Mouse (Mus musculus) limb, embryonic 13.5 days (tissue): ENCODE measurements around the gene Akap11. TPM values are rescaled to one million over a fixed set of nuclear protein-coding genes. Genes with fewer than 3 reads are reported as not detected.

Experiments used
- ATAC-seq: fragments of 200-750 bp; cut with Nextera tagmentation; 2 replicates; pipeline ENCODE4 v1.8.0; 2017; ENCODE audit warnings: low read depth, moderate number of reproducible peaks, moderate TSS enrichment; ENCODE audit not compliant: low FRiP score
- H3K27ac ChIP-seq: fragments of 300-500 bp; sonication (generic); 2 replicates; pipeline ENCODE4 v1.5.1; 2015; ENCODE audit warnings: inconsistent platforms, mild to moderate bottlenecking, moderate library complexity
- H3K27me3 ChIP-seq: fragments of 300-500 bp; sonication (generic); 2 replicates; pipeline ENCODE4 v1.6.1; 2015; ENCODE audit warnings: mild to moderate bottlenecking, inconsistent platforms
- H3K36me3 ChIP-seq: fragments of 300-500 bp; sonication (generic); 2 replicates; pipeline ENCODE4 v1.6.1; 2015; ENCODE audit warnings: inconsistent platforms, mild to moderate bottlenecking, moderate library complexity
- H3K4me1 ChIP-seq: fragments of 300-500 bp; sonication (generic); 2 replicates; pipeline ENCODE4 v1.6.1; 2015; ENCODE audit warnings: inconsistent platforms
- H3K4me2 ChIP-seq: fragments of 300-500 bp; sonication (generic); replicated peaks from 2 replicates; pipeline ENCODE4 v1.6.1; 2015; ENCODE audit warnings: inconsistent platforms, mild to moderate bottlenecking, moderate library complexity
- H3K4me3 ChIP-seq: fragments of 300-500 bp; sonication (generic); 2 replicates; pipeline ENCODE4 v1.5.1; 2015; ENCODE audit warnings: moderate library complexity, mild to moderate bottlenecking, inconsistent platforms
- H3K9ac ChIP-seq: fragments of 300-500 bp; sonication (generic); 2 replicates; pipeline ENCODE4 v1.6.1; 2015; ENCODE audit warnings: mild to moderate bottlenecking, inconsistent platforms
- H3K9me3 ChIP-seq: fragments of 300-500 bp; sonication (generic); 2 replicates; pipeline ENCODE4 v1.6.1; 2016; ENCODE audit warnings: inconsistent platforms
- WGBS: fragments of 180-500 bp; shearing (Covaris S2); methylation state at CpG from one replicate; pipeline ENCODE4 v1.1.7; 2015; 5-methylcytosine and 5-hydroxymethylcytosine counted together
- polyA plus RNA-seq: library from polyadenylated mRNA; unstranded; fragments of >200 nt; fragmentation: Nextera tagmentation; extraction: Ambion mirVana; gene quantifications from 2 replicates; pipeline ENCODE4 v1.2.1, GENCODE M21; 2015

Akap11 gene
- polyA plus RNA-seq, 1 experiment from 2014 or later, result 25.7 TPM

DNA sequence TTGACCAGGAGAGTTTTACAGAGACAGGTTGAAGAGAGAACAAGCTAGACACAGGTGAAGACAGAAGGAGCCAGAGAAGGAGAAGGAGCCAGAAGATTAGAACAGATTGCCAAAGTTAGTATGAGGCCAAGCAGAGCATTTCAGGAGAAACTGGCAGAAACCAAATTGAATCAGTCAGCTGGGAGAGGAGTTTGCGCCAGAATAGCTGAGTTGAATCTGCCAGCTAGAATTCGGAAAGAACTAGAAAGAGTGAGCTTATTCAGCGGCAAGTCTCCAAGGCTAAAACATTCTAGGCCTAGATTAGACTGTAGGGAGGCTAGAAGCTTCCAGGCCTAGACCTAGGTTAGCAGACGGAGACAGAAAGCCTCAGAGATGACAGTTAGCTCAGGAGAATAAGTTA is 65.9 kb downstream of the Akap11 start:
- H3K4me1 ChIP-seq, result no peaks in the 10 kb centered on the region
- no peak for ATAC-seq
- no peak overlapping the region for H3K4me2 ChIP-seq

DNA sequence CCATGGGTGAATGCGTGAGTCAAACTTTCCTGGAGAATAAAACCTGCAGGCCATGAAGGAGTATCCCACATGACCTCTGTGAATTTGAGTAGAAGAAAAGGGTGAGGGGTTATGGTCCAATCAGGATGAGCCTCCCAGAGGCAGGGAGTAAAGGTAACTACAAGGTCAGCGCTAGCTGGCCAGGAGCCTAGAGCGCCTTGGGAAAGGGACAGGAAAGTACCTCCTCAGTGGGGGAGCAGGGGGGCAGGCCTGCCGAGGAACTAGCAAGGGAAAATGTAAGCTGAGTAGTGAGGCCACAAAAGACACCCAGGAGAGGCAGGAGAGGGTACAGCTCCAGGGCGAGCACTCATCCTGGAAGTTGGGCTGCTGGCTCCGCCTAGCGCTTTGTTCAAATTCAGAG is 67.6 kb downstream of the Akap11 start:
- Histone ChIP-seq H3K4me2 (no peak overlapping the region), H3K27ac (no peak overlapping the region), H3K9ac (no peak overlapping the region), H3K36me3 (no peaks in the 10 kb centered on the region), H3K4me1 (no peaks in the 10 kb centered on the region), H3K9me3 (no peaks in the 10 kb centered on the region), H3K27me3 (no peaks in the 10 kb centered on the region), H3K4me3 (no peak overlapping the region)
- WGBS, result 80% methylated on average over 7 of the region's 7 CpGs
- ATAC-seq, result no peak

More for the DNA sequence above, 65.9 kb downstream of the Akap11 start:
- no peak overlapping the region for H3K4me3 ChIP-seq
- H3K36me3 ChIP-seq, result no peaks in the 10 kb centered on the region
- H3K9ac ChIP-seq, result no peak overlapping the region
- no peak overlapping the region for H3K27ac ChIP-seq
- WGBS, result 93% methylated on average over 4 of the region's 4 CpGs
- H3K9me3 ChIP-seq, result no peaks in the 10 kb centered on the region
- no peaks in the 10 kb centered on the region for H3K27me3 ChIP-seq

DNA sequence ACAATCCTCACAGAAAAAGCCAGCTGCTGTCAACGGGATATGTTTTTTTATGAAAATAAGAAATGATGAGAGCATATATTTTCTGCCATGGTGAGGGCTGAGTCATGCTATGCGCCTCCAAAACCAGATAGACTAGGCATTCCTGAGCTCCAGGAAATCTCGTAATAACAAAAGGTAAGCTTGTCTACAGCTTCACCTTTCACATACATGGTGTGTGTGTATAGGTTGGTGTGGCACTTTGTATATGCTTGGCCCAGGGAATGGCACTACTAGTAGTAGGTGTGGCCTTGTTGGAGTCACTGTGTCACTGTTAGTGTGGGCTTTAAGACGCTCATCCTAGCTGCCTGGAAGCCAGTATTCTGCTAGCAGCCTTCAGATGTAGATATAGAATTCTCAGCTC is 68.6 kb downstream of the Akap11 start:
- H3K27me3 ChIP-seq, result no peaks in the 10 kb centered on the region

DNA sequence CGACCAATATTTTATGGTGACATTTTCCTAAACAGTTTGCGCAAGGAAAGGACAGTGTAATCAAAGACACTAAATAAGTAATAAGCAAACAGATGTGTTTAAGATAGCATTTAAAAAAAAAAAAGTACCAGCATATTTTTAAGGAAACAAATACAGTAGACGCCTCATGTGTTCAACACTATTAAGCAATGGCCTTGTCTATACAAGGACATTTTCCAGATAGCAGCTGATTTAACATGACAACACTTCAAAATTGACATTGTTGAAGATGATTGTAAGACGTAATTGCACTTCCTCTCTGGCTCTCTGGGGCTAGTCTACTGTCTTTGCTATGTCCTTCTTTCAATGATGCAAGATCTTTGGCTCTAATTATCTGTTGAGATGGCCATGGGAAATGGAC is 72.3 kb downstream of the Akap11 start:
- ATAC-seq, result no peak
- H3K4me2 ChIP-seq, result no peak overlapping the region
- WGBS, result 81% methylated on average over 4 of the region's 4 CpGs

More for the DNA sequence above, 68.6 kb downstream of the Akap11 start:
- Histone ChIP-seq H3K4me2 (no peak overlapping the region), H3K4me1 (no peaks in the 10 kb centered on the region), H3K9ac (no peak overlapping the region), H3K27ac (no peak overlapping the region), H3K4me3 (no peak overlapping the region), H3K9me3 (no peaks in the 10 kb centered on the region), H3K36me3 (no peaks in the 10 kb centered on the region)
- 86% methylated on average over 4 of the region's 4 CpGs for WGBS
- ATAC-seq, result no peak

DNA sequence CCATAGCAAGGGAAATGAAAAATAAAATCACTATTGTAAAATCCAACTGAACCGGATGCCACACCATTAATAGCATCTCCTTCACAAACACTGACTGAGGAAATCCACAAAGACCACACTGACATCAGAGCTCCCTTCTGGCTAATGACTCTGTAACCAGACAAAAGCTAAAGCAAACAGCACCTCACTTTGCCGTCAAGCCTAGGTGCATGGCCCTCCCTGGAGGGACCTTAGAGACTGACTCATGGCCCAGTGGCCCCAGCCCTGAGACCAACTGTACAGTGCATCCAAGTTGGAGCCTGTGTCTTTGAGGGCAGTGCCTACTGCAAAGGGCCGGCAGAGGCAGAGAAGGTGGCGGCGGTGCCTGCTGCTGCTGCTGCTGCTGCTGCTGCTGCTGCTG is 77.5 kb downstream of the Akap11 start:
- H3K9ac ChIP-seq, result no peak overlapping the region
- WGBS, result 71% methylated on average over 5 of the region's 5 CpGs
- H3K4me2 ChIP-seq, result no peak overlapping the region
- no peaks in the 10 kb centered on the region for H3K36me3 ChIP-seq
- H3K27me3 ChIP-seq, result no peaks in the 10 kb centered on the region
- ATAC-seq, result no peak; the same call in 1 of the 2 replicates
- H3K9me3 ChIP-seq, result no peaks in the 10 kb centered on the region
- no peak overlapping the region; the same call in 1 of the 2 replicates for H3K27ac ChIP-seq
- no peak overlapping the region for H3K4me3 ChIP-seq
- H3K4me1 ChIP-seq, result peaks cover 7% of the 10 kb centered on the region

More for the DNA sequence above, 72.3 kb downstream of the Akap11 start:
- H3K4me3 ChIP-seq, result no peak overlapping the region
- H3K36me3 ChIP-seq, result no peaks in the 10 kb centered on the region
- no peaks in the 10 kb centered on the region for H3K9me3 ChIP-seq
- H3K27ac ChIP-seq, result no peak overlapping the region
- H3K4me1 ChIP-seq, result peaks cover 4% of the 10 kb centered on the region
- no peaks in the 10 kb centered on the region for H3K27me3 ChIP-seq
- no peak overlapping the region for H3K9ac ChIP-seq

DNA sequence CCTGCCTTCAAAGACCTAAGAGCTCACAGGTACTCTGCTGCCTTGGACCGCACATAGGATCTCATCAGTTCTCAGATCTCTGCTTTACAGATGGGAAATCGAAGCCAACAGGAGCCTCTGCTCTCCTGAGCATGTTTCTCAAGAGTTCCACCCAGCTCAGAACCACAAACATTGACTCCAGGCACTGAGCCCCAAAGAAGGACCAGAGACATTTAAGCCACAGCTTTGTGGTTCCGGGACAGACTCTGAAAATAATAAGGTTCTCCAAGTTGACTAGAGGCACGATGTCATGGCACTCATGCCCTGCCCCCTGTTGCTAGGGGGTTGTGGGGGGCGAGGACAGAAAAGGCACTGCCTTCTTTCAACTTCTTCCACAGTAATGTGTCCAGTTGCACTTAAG is 77.9 kb downstream of the Akap11 start:
- Histone ChIP-seq H3K4me1 (peaks cover 7% of the 10 kb centered on the region), H3K36me3 (no peaks in the 10 kb centered on the region), H3K27me3 (no peaks in the 10 kb centered on the region), H3K4me2 (no peak overlapping the region), H3K9ac (no peak overlapping the region), H3K4me3 (no peak overlapping the region), H3K27ac (no peak overlapping the region), H3K9me3 (no peaks in the 10 kb centered on the region)
- ATAC-seq, result no peak
- 75% methylated on average over 5 of the region's 5 CpGs for WGBS

DNA sequence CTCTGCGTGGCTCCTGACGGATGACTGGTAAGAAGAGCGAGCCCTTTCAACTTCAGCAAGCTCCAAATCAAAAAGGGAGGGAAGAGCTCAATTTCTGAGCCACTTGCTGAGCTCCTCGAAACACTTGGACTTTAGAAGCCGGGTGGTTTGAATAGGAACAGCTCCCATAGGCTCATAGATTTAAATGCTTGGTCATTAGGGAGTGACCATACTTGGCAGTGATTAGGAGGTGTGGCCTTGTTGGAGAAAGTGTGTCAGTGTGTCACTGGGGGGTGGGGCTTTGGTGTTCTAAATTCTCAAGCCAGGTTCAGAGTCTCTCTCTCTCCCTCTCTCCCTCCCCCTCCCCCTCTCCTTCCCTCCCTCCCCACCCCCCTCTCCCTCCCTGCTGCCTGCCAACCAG is 81.6 kb downstream of the Akap11 start:
- no peak for ATAC-seq

DNA sequence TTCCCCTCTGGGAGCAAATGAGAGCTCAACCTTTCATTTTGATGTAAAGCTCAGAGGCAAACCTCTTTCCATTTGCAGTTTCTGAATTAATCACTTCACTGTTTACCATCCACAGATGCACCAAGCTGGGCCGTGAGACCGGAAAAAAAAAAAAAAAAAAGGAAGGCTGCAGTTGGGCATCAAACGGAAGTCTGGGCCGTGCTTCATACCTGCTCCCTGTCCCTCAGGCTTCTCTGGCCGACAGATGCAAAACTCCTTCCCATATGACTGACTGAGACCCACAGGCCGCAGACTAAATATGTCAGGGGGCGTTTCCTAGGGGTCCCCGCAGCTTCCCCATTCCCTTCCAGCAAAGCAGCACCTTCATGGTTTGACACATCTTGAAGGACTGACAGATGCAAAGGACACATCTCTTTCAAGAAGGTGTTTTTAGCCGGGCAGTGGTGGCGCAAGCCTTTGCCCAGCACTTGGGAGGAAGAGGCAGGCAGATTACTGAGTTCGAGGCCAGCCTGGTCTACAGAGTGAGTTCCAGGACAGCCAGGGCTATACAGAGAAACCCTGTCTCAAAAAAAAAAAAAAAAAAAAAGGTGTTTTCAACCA is 87.7 kb downstream of the Akap11 start:
- no peak overlapping the region for H3K9ac ChIP-seq
- WGBS, result 74% methylated on average over 11 of the region's 11 CpGs

More for the DNA sequence above, 81.6 kb downstream of the Akap11 start:
- Histone ChIP-seq H3K4me2 (no peak overlapping the region), H3K4me1 (peaks cover 7% of the 10 kb centered on the region), H3K9me3 (no peaks in the 10 kb centered on the region; the same call in 1 of the 2 replicates), H3K27me3 (no peaks in the 10 kb centered on the region), H3K4me3 (no peak overlapping the region), H3K36me3 (no peaks in the 10 kb centered on the region), H3K9ac (no peak overlapping the region), H3K27ac (no peak overlapping the region)
- 90% methylated on average over 5 of the region's 5 CpGs for WGBS

DNA sequence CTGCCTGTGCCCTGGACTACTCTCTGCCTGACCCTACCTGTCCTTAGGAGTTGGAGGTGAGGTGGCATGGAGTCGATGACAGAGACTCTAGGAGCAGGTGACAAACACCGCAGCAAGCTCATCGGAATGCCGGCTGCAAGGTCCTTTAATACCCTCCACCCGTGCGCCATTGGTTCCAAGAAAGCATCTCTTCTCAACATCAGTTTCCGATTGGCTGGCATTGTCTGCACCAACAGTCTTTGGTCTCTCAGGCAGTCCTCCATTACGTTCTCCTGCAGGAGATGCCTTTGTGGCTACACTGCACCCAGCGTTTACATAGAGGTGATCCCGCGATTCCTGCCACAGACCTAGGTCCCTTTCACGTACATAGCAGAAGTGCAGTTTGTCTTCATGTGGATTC is 88.6 kb downstream of the Akap11 start:
- H3K36me3 ChIP-seq, result no peaks in the 10 kb centered on the region
- no peaks in the 10 kb centered on the region for H3K27me3 ChIP-seq
- H3K9ac ChIP-seq, result no peak overlapping the region
- no peak overlapping the region for H3K27ac ChIP-seq
- no peaks in the 10 kb centered on the region for H3K4me1 ChIP-seq
- 87% methylated on average over 12 of the region's 12 CpGs for WGBS
- no peak overlapping the region for H3K4me2 ChIP-seq
- no peak overlapping the region for H3K4me3 ChIP-seq
- no peak for ATAC-seq
- H3K9me3 ChIP-seq, result no peaks in the 10 kb centered on the region; the same call in 1 of the 2 replicates

More for the DNA sequence above, 87.7 kb downstream of the Akap11 start:
- Histone ChIP-seq H3K27ac (no peak overlapping the region), H3K9me3 (no peaks in the 10 kb centered on the region; the same call in 1 of the 2 replicates), H3K4me1 (no peaks in the 10 kb centered on the region), H3K4me2 (no peak overlapping the region), H3K4me3 (no peak overlapping the region), H3K27me3 (no peaks in the 10 kb centered on the region), H3K36me3 (no peaks in the 10 kb centered on the region)
- ATAC-seq, result no peak

DNA sequence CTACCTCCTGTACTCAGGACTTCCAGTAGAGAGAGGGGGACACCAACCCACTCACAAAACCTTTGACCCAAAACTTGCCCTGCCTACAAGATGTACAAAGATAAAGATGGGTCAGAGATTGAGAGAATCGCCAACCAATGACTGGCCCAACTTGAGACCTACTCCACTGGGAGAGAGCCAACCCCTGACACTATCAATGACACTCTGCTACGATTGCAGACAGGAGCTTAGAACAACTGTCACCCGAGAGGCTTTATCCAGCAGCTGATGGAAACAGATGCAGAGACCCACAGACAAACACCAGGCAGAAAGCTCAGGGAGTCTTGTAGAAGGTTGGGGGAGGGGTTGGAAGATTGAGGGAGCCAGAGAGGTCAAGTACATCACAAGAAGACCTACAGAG is 89.1 kb downstream of the Akap11 start:
- 72% methylated on average over 3 of the region's 3 CpGs for WGBS
- no peaks in the 10 kb centered on the region; the same call in 1 of the 2 replicates for H3K9me3 ChIP-seq
- no peak overlapping the region for H3K4me2 ChIP-seq
- ATAC-seq, result no peak
- no peak overlapping the region for H3K9ac ChIP-seq
- no peaks in the 10 kb centered on the region for H3K4me1 ChIP-seq
- H3K4me3 ChIP-seq, result no peak overlapping the region
- H3K36me3 ChIP-seq, result no peaks in the 10 kb centered on the region
- H3K27ac ChIP-seq, result no peak overlapping the region
- H3K27me3 ChIP-seq, result no peaks in the 10 kb centered on the region

Other genes starting within 250 kb of the Akap11 start
- 0.51 and 0.61 TPM in 2 replicates for gene Tnfsf11, start 228.8 kb downstream of the Akap11 start, polyA plus RNA-seq
- 1.1 and 1.2 TPM in 2 replicates for gene Dgkh, start 196.0 kb upstream of the Akap11 start, polyA plus RNA-seq